In genomic region chr6:90476941-90477518, GRCm38 (mm10) we compare ENCODE assay signal across 10 mouse cellular contexts. TPM values are rescaled to one million over a fixed set of nuclear protein-coding genes. Genes with fewer than 3 reads are reported as not detected.
DNase-seq lines count a peak whose midpoint lies in the region; ATAC-seq and TF ChIP-seq lines count a peak whose summit lies in the region.
"Had no signal": no experiment of that assay in that cellular context is flagged by ENCODE, and none has a peak within 500 bp of the region (broad histone marks: within the 10 kb centered on the region; RNA-seq: fewer than 3 reads in every experiment).

No protein-coding gene starts in this region.

- H3K4me3 ChIP-seq in thymus, adult 2 months (ENCODE audit: control insufficient read depth, insufficient read depth, low read length): no peak overlapping the region
- H3K4me3 ChIP-seq in heart, embryonic 14.5 days (ENCODE audit: control insufficient read depth in 1 of 2, insufficient read depth in 1 of 2, low read depth in 1 of 2, low read length in 2 of 2): no peak overlapping the region
- no peak overlapping the region for H3K4me3 ChIP-seq in limb, embryonic 14.5 days (replicated peaks; ENCODE audit: low read length)
- H3K4me3 ChIP-seq: embryonic facial prominence, embryonic 13.5 days; midbrain, embryonic 12.5 days had no signal

- no peak for TF ChIP-seq POLR2A in thymus, adult 2 months (IDR thresholded peaks at IDR 0.05; ENCODE audit: control insufficient read depth, extremely low read depth, insufficient read depth, low read length, poor library complexity)
- TF ChIP-seq POLR2A in limb, embryonic 14.5 days (IDR thresholded peaks at IDR 0.05; ENCODE audit: borderline replicate concordance, extremely low read depth, insufficient read depth, insufficient read length): no peak

- peak overlapping the region; percentile 25; the same call in 1 of the 2 replicates for H3K27ac ChIP-seq in thymus, adult 2 months (ENCODE audit: control insufficient read depth, insufficient read depth, low read length)
- H3K27ac ChIP-seq in heart, embryonic 14.5 days (replicated peaks in 1 of 2; ENCODE audit: control insufficient read depth in 1 of 2, insufficient read depth in 1 of 2, low read depth in 2 of 2, low read length in 2 of 2): no peak overlapping the region; a peak in 1 of 4 replicates
- no peak overlapping the region for H3K27ac ChIP-seq in limb, embryonic 14.5 days (replicated peaks; ENCODE audit: low read depth, low read length)
- H3K27ac ChIP-seq: embryonic facial prominence, embryonic 13.5 days; midbrain, embryonic 12.5 days had no signal

- TF ChIP-seq CTCF in thymus, adult 2 months (IDR thresholded peaks at IDR 0.05; ENCODE audit: borderline replicate concordance, control insufficient read depth, extremely low read depth, insufficient read depth, low read length, poor library complexity): no peak

- H3K9ac ChIP-seq in heart, embryonic 14.5 days (ENCODE audit: low read length): 0 out of 2 replicates have a peak overlapping the region, but pooled peaks have one; percentile 34
- no peak overlapping the region for H3K9ac ChIP-seq in limb, embryonic 14.5 days (ENCODE audit: low read depth, low read length, severe bottlenecking)
- H3K9ac ChIP-seq: embryonic facial prominence, embryonic 13.5 days; midbrain, embryonic 12.5 days had no signal

- H3K27me3 ChIP-seq in thymus, adult 2 months (ENCODE audit: control insufficient read depth, insufficient read depth, low read length): no peaks in the 10 kb centered on the region
- no peaks in the 10 kb centered on the region for H3K27me3 ChIP-seq in heart, embryonic 14.5 days (ENCODE audit: control insufficient read depth, insufficient read depth, low read length)
- H3K27me3 ChIP-seq in limb, embryonic 14.5 days (ENCODE audit: control insufficient read depth, insufficient read depth, low read length): no peaks in the 10 kb centered on the region
- H3K27me3 ChIP-seq: embryonic facial prominence, embryonic 13.5 days had no signal

- H3K4me2 ChIP-seq in heart, embryonic 14.5 days (ENCODE audit: low read length): peak overlapping the region; percentile 33
- no peak overlapping the region for H3K4me2 ChIP-seq in limb, embryonic 14.5 days (replicated peaks; ENCODE audit: low read depth, low read length, severe bottlenecking)
- H3K4me2 ChIP-seq: embryonic facial prominence, embryonic 13.5 days; midbrain, embryonic 12.5 days had no signal

- no peaks in the 10 kb centered on the region; the same call in 1 of the 2 replicates for H3K4me1 ChIP-seq in thymus, adult 2 months (replicated peaks; ENCODE audit: control insufficient read depth, insufficient read depth, low read length)
- peaks cover 10 to 16% of the 10 kb centered on the region in 2 experiments for H3K4me1 ChIP-seq in heart, embryonic 14.5 days (ENCODE audit: control insufficient read depth in 2 of 2, insufficient read depth in 2 of 2, low read length in 2 of 2)
- no peaks in the 10 kb centered on the region for H3K4me1 ChIP-seq in limb, embryonic 14.5 days (ENCODE audit: control insufficient read depth, insufficient read depth, low read length)
- H3K4me1 ChIP-seq: midbrain, embryonic 12.5 days had no signal

- no peaks in the 10 kb centered on the region for H3K9me3 ChIP-seq in heart, embryonic 14.5 days (ENCODE audit: control insufficient read depth, low read length)
- H3K9me3 ChIP-seq in limb, embryonic 14.5 days (ENCODE audit: control insufficient read depth, low read length): no peaks in the 10 kb centered on the region
- H3K9me3 ChIP-seq: embryonic facial prominence, embryonic 13.5 days; midbrain, embryonic 12.5 days had no signal

- DNase-seq in embryo, embryonic 10 days (ENCODE audit: low spot score): peak; percentile 29
- no peak for DNase-seq in embryo, embryonic 9.5 days (ENCODE audit: extremely low spot score)
- DNase-seq in thymus, adult 2 months: no peak
- no peak for DNase-seq in thymus, postnatal 10 days (ENCODE audit: low spot score in 2 of 2)
- peak; percentile 45 for DNase-seq in limb, embryonic 14.5 days (ENCODE audit: low spot score)
- no peak for DNase-seq in ovary, postnatal 10 days (ENCODE audit: low spot score)
- no peak for DNase-seq in layer of hippocampus, adult 11-12 months (ENCODE audit: low spot score)

- no peak for ATAC-seq in heart, embryonic 14.5 days (ENCODE audit: insufficient number of reproducible peaks, insufficient read depth, low FRiP score, low read depth)
- peak; percentile 39; the same call in 1 of the 2 replicates for ATAC-seq in limb, embryonic 14.5 days (ENCODE audit: low FRiP score, low read depth)

- no peaks in the 10 kb centered on the region for H3K36me3 ChIP-seq in thymus, adult 2 months (ENCODE audit: control insufficient read depth, insufficient read depth, low read length)
- H3K36me3 ChIP-seq in heart, embryonic 14.5 days (ENCODE audit: control insufficient read depth, insufficient read depth, low read length): 0 out of 2 replicates have a peak, but pooled peaks cover 6% of the 10 kb centered on the region
- H3K36me3 ChIP-seq in limb, embryonic 14.5 days (ENCODE audit: control insufficient read depth, insufficient read depth, low read length): no peaks in the 10 kb centered on the region
- H3K36me3 ChIP-seq: embryonic facial prominence, embryonic 13.5 days; midbrain, embryonic 12.5 days had no signal

- 24% methylated on average over 14 of the region's 14 CpGs for WGBS in thymus, adult 2 months
- WGBS in heart, embryonic 14.5 days: 28% methylated on average over 14 of the region's 14 CpGs
- 53% methylated on average over 14 of the region's 14 CpGs for WGBS in limb, embryonic 14.5 days

RNA-seq across cellular contexts. Expression of gene Aldh1l1, which starts 9.2 kb away (rescaled TPM):
- polyA plus RNA-seq in thymus, adult 2 months (2012; rRNA removed): 14.0 and 14.8 TPM in 2 replicates
- polyA plus RNA-seq in heart, embryonic 14.5 days (2014; fragmentation: Nextera tagmentation; extraction: Ambion mirVana): 0.59 and 1.1 TPM in 2 replicates
- 1.3 and 1.5 TPM in 2 replicates for polyA plus RNA-seq in limb, embryonic 14.5 days (2012; rRNA removed)
- 1.4 and 2.1 TPM in 2 replicates for polyA plus RNA-seq in limb, embryonic 14.5 days (2014; fragmentation: Nextera tagmentation; extraction: Ambion mirVana)

RNA-seq across cellular contexts. Expression of gene Klf15, which starts 14.7 kb away (rescaled TPM):
- 18.6 and 23.8 TPM in 2 replicates for polyA plus RNA-seq in thymus, adult 2 months (2012; rRNA removed)
- polyA plus RNA-seq in heart, embryonic 14.5 days (2014; fragmentation: Nextera tagmentation; extraction: Ambion mirVana): 13.1 and 14.9 TPM in 2 replicates
- 7.0 TPM in 2 replicates for polyA plus RNA-seq in limb, embryonic 14.5 days (2012; rRNA removed)
- polyA plus RNA-seq in limb, embryonic 14.5 days (2014; fragmentation: Nextera tagmentation; extraction: Ambion mirVana): 4.4 and 5.3 TPM in 2 replicates

RNA-seq across cellular contexts. Expression of gene Cfap100, which starts 48.4 kb away (rescaled TPM):
- 0.05 and 0.26 TPM in 2 replicates for polyA plus RNA-seq in thymus, adult 2 months (2012; rRNA removed)
- 0.24 and 0.30 TPM in 2 replicates for polyA plus RNA-seq in heart, embryonic 14.5 days (2014; fragmentation: Nextera tagmentation; extraction: Ambion mirVana)
- polyA plus RNA-seq in limb, embryonic 14.5 days (2012; rRNA removed): 0.78 and 1.0 TPM in 2 replicates
- polyA plus RNA-seq in limb, embryonic 14.5 days (2014; fragmentation: Nextera tagmentation; extraction: Ambion mirVana): 0.33 and 1.1 TPM in 2 replicates

Comparison
In these comparisons a context has a peak if more than half of its experiments do, and no peak if none do; other contexts are left out.
1. DNase-seq: peak in embryo, embryonic 10 days (single experiment) and limb, embryonic 14.5 days (single experiment); none in embryo, embryonic 9.5 days (single experiment), thymus, adult 2 months (single experiment), thymus, postnatal 10 days (0 of 2), ovary, postnatal 10 days (single experiment) and layer of hippocampus, adult 11-12 months (single experiment).